Mouse (Mus musculus): Measurements from ENCODE around the gene Mysm1. TPM values are rescaled to one million over a fixed set of nuclear protein-coding genes. Genes with fewer than 3 reads are reported as not detected.

Mysm1 gene
- 3.4 and 4.4 TPM in 2 replicates for polyA plus RNA-seq (2012; rRNA removed)

DNA sequence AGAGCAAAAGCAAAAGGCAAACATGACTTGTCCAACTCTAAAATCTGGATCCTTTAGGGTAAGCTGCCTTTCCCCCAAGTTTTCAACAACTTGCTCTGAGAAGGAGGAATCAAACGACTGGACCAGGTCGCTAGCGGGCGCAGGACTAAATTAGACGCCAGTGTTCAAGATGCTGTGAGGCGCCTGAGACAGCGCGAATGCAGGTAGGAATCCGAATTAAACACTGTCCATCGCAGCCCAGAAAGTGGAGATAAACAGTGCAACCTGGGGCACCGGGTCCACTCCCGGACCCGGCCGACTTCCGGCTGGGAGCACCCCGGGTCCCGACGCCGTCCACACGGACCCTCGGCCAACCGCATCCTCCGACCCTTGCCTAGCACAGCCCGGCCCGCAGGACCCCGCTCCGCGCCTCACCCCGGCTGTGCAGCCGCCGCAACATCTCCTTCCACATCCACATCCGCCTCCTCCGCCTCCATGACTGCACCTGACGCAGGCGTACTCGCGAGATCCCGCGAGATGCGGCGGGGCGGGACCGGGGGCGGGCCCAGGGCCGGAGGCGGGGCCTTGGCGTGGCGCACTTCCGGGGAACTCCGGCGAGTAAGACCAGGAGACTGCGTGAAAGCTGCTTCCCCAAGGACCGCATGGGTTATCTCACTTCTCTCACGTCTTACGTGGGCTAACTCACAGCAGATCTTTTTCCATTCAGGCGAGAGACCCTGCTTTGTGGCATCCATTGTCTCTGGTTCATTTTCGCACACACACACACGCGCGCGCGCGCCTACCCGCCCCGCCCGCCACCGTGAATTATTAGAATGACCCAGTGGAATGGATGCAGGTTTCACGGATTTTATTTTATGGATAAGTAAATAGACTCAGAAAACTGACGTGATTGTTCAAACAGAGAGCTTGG is at the start of gene Mysm1:
TSS of gene Mysm1 (minus strand) at position 511 of the 910 bp plus-strand sequence.
- 1% methylated on average over 69 of the region's 69 CpGs for WGBS
- H3K27ac ChIP-seq (ENCODE audit: insufficient read depth, low read depth, low read length) = peak within 1 kb of the TSS; percentile 88
- peak within 1 kb of the TSS; percentile 99 for H3K4me3 ChIP-seq (ENCODE audit: insufficient read depth, low read depth, low read length)
- peak; percentile 96 for DNase-seq
- no peaks in the 10 kb centered on the region for H3K27me3 ChIP-seq (replicated peaks; ENCODE audit: control insufficient read depth, insufficient read depth, low read length)
- TF ChIP-seq POLR2A (IDR thresholded peaks at IDR 0.05; ENCODE audit: low read depth, low read length) (peak; percentile 79), CTCF (conservative IDR thresholded peaks at IDR 0.05; ENCODE audit: insufficient read depth, insufficient read length, low read depth, low read length) (0 out of 2 replicates have a peak, but pooled peaks have one; percentile 6)
- H3K36me3 ChIP-seq (ENCODE audit: control insufficient read depth, insufficient read depth, low read length) = no peaks in the 10 kb centered on the region
- H3K4me1 ChIP-seq (ENCODE audit: control insufficient read depth, insufficient read depth, low read length) = peaks cover 12% of the 10 kb centered on the region

DNA sequence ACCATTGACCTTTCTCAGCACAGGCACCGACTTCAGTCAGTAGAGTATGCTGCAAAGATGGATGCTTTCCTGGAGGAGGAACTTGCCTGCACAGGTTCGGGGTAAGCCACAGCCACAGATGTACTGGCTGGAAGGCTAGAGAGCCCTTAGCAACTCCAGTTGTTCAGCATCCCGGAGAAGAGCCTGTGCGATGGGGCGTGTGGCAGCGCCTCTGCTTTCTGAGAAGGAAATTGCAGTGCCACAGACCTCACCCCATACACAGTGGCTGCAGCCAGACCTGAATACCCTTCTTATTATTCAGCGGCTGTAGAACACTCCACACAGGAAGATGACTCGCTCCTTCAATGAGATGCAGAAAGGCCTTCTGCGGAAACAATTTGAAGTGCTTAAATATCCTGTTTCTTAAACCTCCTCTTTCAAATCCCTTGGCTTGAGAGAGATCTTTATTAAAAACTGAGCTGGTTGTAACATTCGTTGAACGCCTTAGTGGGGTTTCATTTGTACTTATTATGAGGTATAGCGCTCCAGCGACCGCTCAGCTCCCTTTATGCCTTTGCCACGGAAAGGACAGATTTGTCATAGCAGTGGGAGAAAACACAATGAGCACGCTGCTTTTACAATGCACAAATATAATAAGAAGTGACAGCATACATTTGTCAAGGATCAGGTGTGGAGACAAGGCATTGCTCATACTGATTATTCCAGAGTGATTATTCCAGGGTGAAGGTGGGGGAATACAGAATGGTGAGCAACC is 47.1 kb upstream of the Mysm1 start:
- H3K27me3 ChIP-seq (replicated peaks; ENCODE audit: control insufficient read depth, insufficient read depth, low read length) = no peaks in the 10 kb centered on the region
- no peaks in the 10 kb centered on the region for H3K36me3 ChIP-seq (ENCODE audit: control insufficient read depth, insufficient read depth, low read length)
- H3K27ac ChIP-seq (ENCODE audit: insufficient read depth, low read depth, low read length) = no peak overlapping the region
- TF ChIP-seq CTCF (conservative IDR thresholded peaks at IDR 0.05; ENCODE audit: insufficient read depth, insufficient read length, low read depth, low read length) (no peak), POLR2A (IDR thresholded peaks at IDR 0.05; ENCODE audit: low read depth, low read length) (no peak)
- 72% methylated on average over 16 of the region's 16 CpGs for WGBS
- no peaks in the 10 kb centered on the region for H3K4me1 ChIP-seq (ENCODE audit: control insufficient read depth, insufficient read depth, low read length)
- H3K4me3 ChIP-seq (ENCODE audit: insufficient read depth, low read depth, low read length) = no peak overlapping the region
- DNase-seq = no peak

DNA sequence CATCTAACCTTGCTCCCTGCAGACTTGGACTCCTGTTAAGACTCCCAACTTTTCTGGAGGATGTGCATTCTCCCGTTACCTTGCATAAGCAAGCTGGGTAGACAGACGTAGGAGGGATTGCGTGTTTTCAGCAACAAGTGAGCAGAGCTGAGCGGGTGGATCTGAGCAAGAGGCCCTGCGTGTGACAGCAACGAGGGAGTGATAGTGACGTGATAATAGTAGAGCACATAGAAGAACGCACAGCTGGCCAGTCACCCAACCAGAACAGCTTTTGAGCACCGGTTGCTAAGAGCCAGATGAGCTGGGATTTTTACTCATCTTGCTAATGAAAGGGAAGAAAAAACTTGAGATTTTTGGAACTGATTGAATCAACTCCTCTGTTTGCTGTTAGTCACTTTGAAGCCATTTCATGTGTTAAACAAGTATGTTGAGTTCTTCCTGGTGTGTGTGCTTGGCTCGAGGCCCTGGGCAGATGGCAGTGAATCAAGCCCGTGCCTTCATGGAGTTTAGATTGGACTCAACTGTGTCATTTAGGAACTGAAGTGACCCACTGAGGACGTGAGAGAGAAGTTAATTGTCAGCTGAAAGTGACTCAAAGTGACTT is 44.6 kb upstream of the Mysm1 start:
- TF ChIP-seq POLR2A (IDR thresholded peaks at IDR 0.05; ENCODE audit: low read depth, low read length) = no peak
- no peak for TF ChIP-seq CTCF (conservative IDR thresholded peaks at IDR 0.05; ENCODE audit: insufficient read depth, insufficient read length, low read depth, low read length)
- WGBS = 73% methylated on average over 12 of the region's 12 CpGs
- H3K27me3 ChIP-seq (replicated peaks; ENCODE audit: control insufficient read depth, insufficient read depth, low read length) = no peaks in the 10 kb centered on the region
- no peaks in the 10 kb centered on the region for H3K4me1 ChIP-seq (ENCODE audit: control insufficient read depth, insufficient read depth, low read length)
- H3K36me3 ChIP-seq (ENCODE audit: control insufficient read depth, insufficient read depth, low read length) = no peaks in the 10 kb centered on the region
- no peak overlapping the region for H3K27ac ChIP-seq (ENCODE audit: insufficient read depth, low read depth, low read length)
- no peak overlapping the region for H3K4me3 ChIP-seq (ENCODE audit: insufficient read depth, low read depth, low read length)
- DNase-seq = no peak

DNA sequence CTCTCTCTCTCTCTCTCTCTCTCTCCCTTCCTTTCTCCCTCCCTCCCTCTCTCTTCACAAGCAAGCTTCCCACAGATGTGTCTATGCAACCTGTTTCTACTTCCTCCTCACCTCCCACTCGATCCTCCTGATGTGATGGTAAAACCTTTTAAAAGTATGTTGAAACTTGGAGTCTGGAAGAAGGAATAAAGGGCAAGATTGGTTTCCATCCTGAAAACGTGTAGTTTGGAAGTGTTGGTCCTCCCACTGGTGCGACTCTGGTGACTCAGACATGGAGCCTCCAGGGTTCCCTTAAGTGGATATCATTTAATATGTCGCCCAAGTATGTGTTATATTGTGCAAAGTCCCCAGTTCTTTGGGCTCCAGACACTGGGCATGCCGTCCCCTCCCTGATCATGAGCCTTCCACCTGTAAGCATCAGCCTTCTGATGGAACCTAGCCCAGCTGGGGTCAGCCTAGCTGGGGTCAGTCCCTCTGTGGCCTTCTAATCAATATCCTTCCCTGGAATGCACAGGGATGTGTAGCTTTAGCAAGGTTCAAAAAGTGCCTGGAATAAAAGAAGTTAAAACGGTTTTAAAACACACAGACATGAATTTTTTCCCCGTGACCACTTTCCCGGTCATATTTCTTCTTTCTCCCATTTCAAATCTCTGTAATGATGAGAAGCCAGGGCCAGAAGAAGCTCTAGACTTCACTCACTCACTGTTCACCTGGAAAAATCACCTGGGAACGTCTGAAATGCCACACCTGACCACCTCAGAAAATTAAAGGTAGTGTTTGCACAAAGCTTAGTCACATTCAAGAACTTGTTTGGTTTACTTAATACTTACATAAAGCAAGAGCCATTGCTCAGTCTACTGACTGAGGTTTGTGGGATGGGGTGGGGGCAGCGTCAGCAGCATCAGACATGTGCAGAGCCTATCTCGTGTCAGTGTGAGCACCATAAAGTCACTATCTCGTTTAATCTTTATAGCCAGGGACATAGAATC is 43.0 kb upstream of the Mysm1 start:
- WGBS = 85% methylated on average over 12 of the region's 12 CpGs
- Histone ChIP-seq H3K4me3 (ENCODE audit: insufficient read depth, low read depth, low read length) (no peak overlapping the region), H3K27ac (ENCODE audit: insufficient read depth, low read depth, low read length) (no peak overlapping the region), H3K27me3 (replicated peaks; ENCODE audit: control insufficient read depth, insufficient read depth, low read length) (no peaks in the 10 kb centered on the region), H3K4me1 (ENCODE audit: control insufficient read depth, insufficient read depth, low read length) (no peaks in the 10 kb centered on the region), H3K36me3 (ENCODE audit: control insufficient read depth, insufficient read depth, low read length) (no peaks in the 10 kb centered on the region)
- TF ChIP-seq POLR2A (IDR thresholded peaks at IDR 0.05; ENCODE audit: low read depth, low read length) = no peak
- no peak for TF ChIP-seq CTCF (conservative IDR thresholded peaks at IDR 0.05; ENCODE audit: insufficient read depth, insufficient read length, low read depth, low read length)
- no peak for DNase-seq

DNA sequence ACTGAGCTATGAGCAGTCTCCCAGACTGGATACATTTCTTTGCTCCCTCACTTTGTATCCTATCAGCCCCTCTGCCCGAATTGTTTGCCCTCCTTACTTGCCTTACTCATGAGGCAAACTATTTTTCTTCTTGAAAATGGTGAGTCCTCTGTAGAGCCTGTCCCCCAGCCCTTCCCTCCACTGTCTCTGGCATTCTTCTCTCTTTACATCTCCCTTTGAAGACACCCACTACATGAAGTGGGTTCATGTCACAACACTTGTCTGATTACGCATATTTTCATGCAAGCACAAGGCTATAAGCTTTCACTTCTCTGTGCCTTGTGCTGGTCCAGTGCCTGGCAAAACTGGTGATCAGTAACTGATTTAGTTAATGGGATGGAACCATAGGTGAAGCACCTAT is 41.3 kb upstream of the Mysm1 start:
- H3K4me3 ChIP-seq (ENCODE audit: insufficient read depth, low read depth, low read length) = no peak overlapping the region
- TF ChIP-seq CTCF (conservative IDR thresholded peaks at IDR 0.05; ENCODE audit: insufficient read depth, insufficient read length, low read depth, low read length) (no peak), POLR2A (IDR thresholded peaks at IDR 0.05; ENCODE audit: low read depth, low read length) (no peak)
- WGBS = 75% methylated on average over 2 of the region's 2 CpGs
- H3K4me1 ChIP-seq (ENCODE audit: control insufficient read depth, insufficient read depth, low read length) = no peaks in the 10 kb centered on the region
- H3K27ac ChIP-seq (ENCODE audit: insufficient read depth, low read depth, low read length) = no peak overlapping the region
- H3K27me3 ChIP-seq (replicated peaks; ENCODE audit: control insufficient read depth, insufficient read depth, low read length) = no peaks in the 10 kb centered on the region
- DNase-seq = no peak
- no peaks in the 10 kb centered on the region for H3K36me3 ChIP-seq (ENCODE audit: control insufficient read depth, insufficient read depth, low read length)

DNA sequence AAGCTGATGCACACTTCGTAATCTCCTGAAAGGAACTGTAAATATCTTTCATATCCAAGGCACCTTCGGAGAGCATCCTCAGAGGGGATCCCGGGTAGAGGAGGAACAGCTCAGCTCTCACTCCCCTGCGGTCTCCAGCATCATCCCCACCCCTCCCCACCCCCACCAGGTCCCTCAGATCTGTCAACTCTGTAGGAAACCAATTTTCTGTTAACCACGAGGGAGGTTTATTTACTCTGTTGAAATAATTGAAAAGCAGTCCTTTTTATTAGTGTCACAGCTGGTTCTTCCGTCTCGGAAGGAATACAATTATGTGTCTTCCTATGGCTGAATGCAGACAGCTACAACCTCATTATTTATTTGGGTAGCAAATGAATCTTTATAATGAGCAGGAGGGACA is 39.3 kb upstream of the Mysm1 start:
- H3K27ac ChIP-seq (ENCODE audit: insufficient read depth, low read depth, low read length) = no peak overlapping the region
- TF ChIP-seq CTCF (conservative IDR thresholded peaks at IDR 0.05; ENCODE audit: insufficient read depth, insufficient read length, low read depth, low read length) = no peak
- TF ChIP-seq POLR2A (IDR thresholded peaks at IDR 0.05; ENCODE audit: low read depth, low read length) = no peak
- H3K36me3 ChIP-seq (ENCODE audit: control insufficient read depth, insufficient read depth, low read length) = no peaks in the 10 kb centered on the region
- 59% methylated on average over 7 of the region's 7 CpGs for WGBS
- H3K4me3 ChIP-seq (ENCODE audit: insufficient read depth, low read depth, low read length) = no peak overlapping the region
- no peak for DNase-seq
- H3K27me3 ChIP-seq (replicated peaks; ENCODE audit: control insufficient read depth, insufficient read depth, low read length) = no peaks in the 10 kb centered on the region
- H3K4me1 ChIP-seq (ENCODE audit: control insufficient read depth, insufficient read depth, low read length) = no peaks in the 10 kb centered on the region
